Mouse (Mus musculus) hindbrain, embryonic 11.5 days (tissue): ENCODE measurements at regions not wholly inside any gene's neighbourhood (a gene's known extent, or its start where the extent isn't known, plus 50 kb on each side); places are given as distances from the start of the nearest gene placed in this dataset.
"Not testable (repeated sequence)": the region's sequence is repeated elsewhere in the genome, so short reads cannot be mapped to it uniquely, and the experiment has no call there.

Experiments
- ATAC-seq: fragments of 200-750 bp; cut with Nextera tagmentation; 2 replicates; pipeline ENCODE4 v1.8.0; 2017; ENCODE audit warnings: mild to moderate bottlenecking, moderate TSS enrichment, moderate library complexity; ENCODE audit not compliant: low FRiP score
- DNase-seq: peaks from one replicate; pipeline ENCODE4 v3.0.0-alpha.2; 2015; ENCODE audit warnings: low spot score
- H3K27ac ChIP-seq: fragments of 300-500 bp; sonication (generic); 2 replicates; pipeline ENCODE4 v1.5.1; 2014; ENCODE audit warnings: mild to moderate bottlenecking, low read depth, low read length
- H3K27me3 ChIP-seq: fragments of 300-500 bp; sonication (generic); 2 replicates; pipeline ENCODE4 v1.6.1; 2014; ENCODE audit warnings: mild to moderate bottlenecking, low read length, moderate library complexity, mixed read lengths; ENCODE audit not compliant: control insufficient read depth, insufficient read depth
- H3K36me3 ChIP-seq: fragments of 300-500 bp; sonication (generic); 2 replicates; pipeline ENCODE4 v1.6.1; 2014; ENCODE audit warnings: mild to moderate bottlenecking, low read length, moderate library complexity, mixed read lengths; ENCODE audit not compliant: control insufficient read depth, insufficient read depth
- H3K4me1 ChIP-seq: fragments of 300-500 bp; sonication (generic); replicated peaks from 2 replicates; pipeline ENCODE4 v1.6.1; 2014; ENCODE audit warnings: low read length, mixed read lengths; ENCODE audit not compliant: control insufficient read depth, insufficient read depth
- H3K4me2 ChIP-seq: fragments of 300-500 bp; sonication (generic); replicated peaks from 2 replicates; pipeline ENCODE4 v1.6.1; 2014; ENCODE audit warnings: mild to moderate bottlenecking, low read depth, low read length
- H3K4me3 ChIP-seq: fragments of 300-500 bp; sonication (generic); 2 replicates; pipeline ENCODE4 v1.5.1; 2014; ENCODE audit warnings: low read depth, low read length
- H3K9ac ChIP-seq: fragments of 300-500 bp; sonication (generic); 2 replicates; pipeline ENCODE4 v1.6.1; 2014; ENCODE audit warnings: low read depth, low read length
- H3K9me3 ChIP-seq: fragments of 300-500 bp; sonication (generic); 2 replicates; pipeline ENCODE4 v1.6.1; 2016; ENCODE audit warnings: low read length; ENCODE audit not compliant: control insufficient read depth
- WGBS: fragments of 180-500 bp; shearing (Covaris S2); extraction: QIAGEN DNeasy Blood & Tissue Kit; methylation state at CpG from one replicate; pipeline ENCODE4 v1.1.7; 2014; 5-methylcytosine and 5-hydroxymethylcytosine counted together

DNA sequence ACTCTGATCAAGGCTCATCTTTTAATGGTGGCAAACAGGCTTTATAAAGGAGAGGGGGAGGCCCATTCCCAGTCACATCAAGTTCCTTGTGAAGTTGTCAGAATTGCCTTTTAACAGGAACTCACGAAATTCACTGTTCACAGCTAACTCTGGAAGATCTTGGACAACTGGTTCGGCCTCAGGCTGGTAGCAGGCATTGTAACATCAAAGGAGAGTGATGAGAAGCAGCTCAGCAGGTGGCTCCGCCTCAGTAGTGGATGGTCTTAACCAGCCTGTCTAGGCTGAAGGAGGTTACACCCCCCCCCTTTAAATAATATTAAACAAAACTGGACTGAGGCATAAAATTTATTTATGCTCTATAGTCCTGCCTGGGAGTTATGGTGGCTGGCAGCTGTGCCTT, 113.0 kb upstream of the Tac1 start:
- no peak overlapping the region for H3K4me3 ChIP-seq
- no peak for ATAC-seq
- H3K4me2 ChIP-seq: no peak overlapping the region
- H3K27ac ChIP-seq: no peak overlapping the region
- H3K9me3 ChIP-seq: no peaks in the 10 kb centered on the region
- no peaks in the 10 kb centered on the region for H3K36me3 ChIP-seq
- no peaks in the 10 kb centered on the region for H3K27me3 ChIP-seq
- no peaks in the 10 kb centered on the region for H3K4me1 ChIP-seq
- no peak for DNase-seq
- no peak overlapping the region for H3K9ac ChIP-seq
- WGBS: 35% methylated on average over 3 of the region's 3 CpGs

DNA sequence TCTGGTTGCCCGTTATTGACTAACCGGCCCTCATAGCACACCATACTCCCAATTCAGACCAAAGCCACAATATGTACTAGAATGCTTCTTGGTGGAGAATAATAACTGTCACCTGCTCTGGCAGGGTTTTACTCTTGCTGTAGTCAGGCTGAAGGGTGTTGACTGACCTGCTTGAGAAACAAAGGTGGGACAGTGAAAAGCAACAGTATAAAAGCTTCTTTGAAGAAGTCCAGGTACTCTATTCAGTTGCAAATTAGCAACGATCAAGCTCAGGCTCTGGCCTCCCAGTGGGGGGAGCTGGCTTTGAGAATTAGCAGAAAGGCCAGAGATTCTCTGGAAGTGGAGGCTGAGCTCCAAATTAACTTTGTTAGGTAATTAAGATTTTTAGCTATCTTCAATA, 112.4 kb upstream of the Tac1 start:
- not testable (repeated sequence) for H3K27ac ChIP-seq, H3K9ac ChIP-seq, H3K4me1 ChIP-seq, DNase-seq, H3K36me3 ChIP-seq, H3K27me3 ChIP-seq, H3K9me3 ChIP-seq, ATAC-seq, H3K4me3 ChIP-seq, H3K4me2 ChIP-seq
- 65% methylated on average over 3 of the region's 3 CpGs for WGBS

DNA sequence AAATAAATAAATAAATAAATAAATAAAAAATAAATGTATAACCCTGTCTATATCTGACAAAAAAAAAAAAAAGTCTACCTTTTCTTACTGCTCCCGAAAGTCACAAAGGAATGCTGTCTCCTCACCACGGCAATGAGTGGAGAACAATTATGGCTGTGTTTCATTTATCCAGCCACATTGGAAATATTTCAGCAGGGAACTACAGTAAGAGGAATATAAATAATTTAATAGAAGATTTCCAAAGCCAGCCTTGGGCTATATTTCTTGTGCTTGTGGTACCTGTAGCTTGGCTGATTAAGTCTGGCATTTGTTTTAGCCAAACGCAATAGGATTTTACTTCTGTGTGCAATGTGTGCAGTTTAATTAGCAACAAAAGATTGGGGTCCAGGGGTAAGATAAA, 98.8 kb upstream of the Tac1 start:
- no peaks in the 10 kb centered on the region for H3K4me1 ChIP-seq
- no peaks in the 10 kb centered on the region for H3K9me3 ChIP-seq
- DNase-seq (no peak), ATAC-seq (no peak)
- WGBS: 88% methylated on average over 3 of the region's 3 CpGs
- H3K4me3 ChIP-seq: no peak overlapping the region
- H3K27me3 ChIP-seq: no peaks in the 10 kb centered on the region
- H3K36me3 ChIP-seq: no peaks in the 10 kb centered on the region
- H3K4me2 ChIP-seq: no peak overlapping the region
- no peak overlapping the region for H3K27ac ChIP-seq
- H3K9ac ChIP-seq: no peak overlapping the region

DNA sequence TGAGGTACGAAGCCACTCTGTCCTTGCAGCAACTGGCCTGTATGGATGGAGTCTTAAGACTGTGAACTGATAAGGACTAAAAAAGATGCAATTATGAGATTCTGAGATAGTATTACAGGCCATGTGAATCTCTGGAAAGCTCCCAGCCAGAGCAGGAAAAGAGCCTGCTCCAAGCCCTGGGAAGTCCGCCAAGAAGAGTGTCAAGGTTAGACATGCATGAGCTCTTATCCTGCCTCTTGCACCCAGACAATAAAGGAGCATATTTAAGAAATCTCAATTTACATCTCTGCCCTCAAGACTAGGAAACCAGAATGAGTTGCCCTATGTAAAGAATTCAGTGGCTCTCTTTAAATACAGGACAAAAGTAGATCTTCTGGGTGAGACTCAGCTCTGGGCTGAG, 90.8 kb upstream of the Tac1 start:
- WGBS: 96% methylated on average over 2 of the region's 2 CpGs
- Histone ChIP-seq H3K27ac (no peak overlapping the region), H3K4me1 (no peaks in the 10 kb centered on the region), H3K9me3 (no peaks in the 10 kb centered on the region), H3K27me3 (no peaks in the 10 kb centered on the region), H3K4me3 (no peak overlapping the region), H3K36me3 (no peaks in the 10 kb centered on the region), H3K9ac (no peak overlapping the region), H3K4me2 (no peak overlapping the region)
- ATAC-seq (no peak), DNase-seq (no peak)

DNA sequence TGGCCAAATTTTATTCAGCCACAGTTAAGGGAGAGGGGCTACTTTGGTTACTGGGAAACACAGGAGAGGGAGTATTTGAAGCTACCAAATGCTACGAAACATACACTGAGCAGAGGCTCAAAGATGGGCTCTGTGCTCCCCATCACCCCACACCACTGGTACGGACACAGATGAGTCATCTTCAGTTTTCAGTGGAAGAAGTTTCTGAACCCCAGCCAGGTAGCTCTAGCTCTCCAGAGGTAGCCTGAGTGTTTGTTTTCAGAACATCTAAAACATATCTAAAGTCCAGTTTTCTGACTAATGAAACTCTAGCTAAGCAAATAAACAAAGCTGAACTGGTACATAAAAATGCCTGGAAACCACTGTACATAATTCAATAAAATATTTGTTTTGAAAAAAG, 90.3 kb upstream of the Tac1 start:
- ATAC-seq: no peak
- no peaks in the 10 kb centered on the region for H3K36me3 ChIP-seq
- H3K4me1 ChIP-seq: no peaks in the 10 kb centered on the region
- 86% methylated on average over 2 of the region's 2 CpGs for WGBS
- H3K9ac ChIP-seq: no peak overlapping the region
- H3K27me3 ChIP-seq: no peaks in the 10 kb centered on the region
- H3K4me3 ChIP-seq: no peak overlapping the region
- no peaks in the 10 kb centered on the region for H3K9me3 ChIP-seq
- H3K27ac ChIP-seq: no peak overlapping the region
- no peak overlapping the region for H3K4me2 ChIP-seq
- DNase-seq: no peak

DNA sequence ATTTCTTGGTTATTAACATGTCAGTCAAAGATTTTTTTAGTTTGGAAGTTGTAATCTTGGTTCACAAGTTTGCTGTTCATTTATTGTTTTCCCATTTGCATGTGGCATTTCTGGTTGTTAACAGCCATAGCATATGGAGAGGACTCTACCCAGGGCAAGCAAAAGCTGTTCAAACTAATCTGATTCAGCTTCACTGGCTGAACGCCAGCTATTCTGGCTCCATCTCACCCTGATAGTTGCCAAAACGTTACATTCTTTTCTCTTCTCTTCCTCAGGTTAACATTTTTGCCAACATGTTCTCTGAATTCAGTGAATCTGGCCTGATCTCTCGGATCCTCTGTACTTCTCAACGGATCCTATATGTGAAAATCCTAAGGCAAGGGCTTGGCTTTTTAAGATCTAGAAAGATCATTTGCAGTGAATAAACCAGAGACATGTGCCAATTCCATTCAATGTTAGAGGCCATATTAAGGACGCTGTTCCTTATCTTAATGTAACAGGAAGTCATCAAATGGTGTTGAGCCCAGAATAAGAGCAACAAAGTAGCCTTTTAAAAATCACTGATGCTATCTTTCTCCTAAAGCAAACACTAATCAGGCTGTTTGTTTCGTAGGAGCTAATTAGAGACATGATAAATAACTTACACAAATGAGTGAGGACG, 82.2 kb upstream of the Tac1 start:
- 79% methylated on average over 7 of the region's 7 CpGs for WGBS
- H3K27ac ChIP-seq: no peak overlapping the region
- H3K9ac ChIP-seq: no peak overlapping the region
- ATAC-seq: no peak
- no peaks in the 10 kb centered on the region for H3K9me3 ChIP-seq
- H3K36me3 ChIP-seq: no peaks in the 10 kb centered on the region
- no peak overlapping the region for H3K4me2 ChIP-seq
- H3K4me1 ChIP-seq: no peaks in the 10 kb centered on the region
- DNase-seq: no peak
- H3K4me3 ChIP-seq: no peak overlapping the region
- no peaks in the 10 kb centered on the region for H3K27me3 ChIP-seq

DNA sequence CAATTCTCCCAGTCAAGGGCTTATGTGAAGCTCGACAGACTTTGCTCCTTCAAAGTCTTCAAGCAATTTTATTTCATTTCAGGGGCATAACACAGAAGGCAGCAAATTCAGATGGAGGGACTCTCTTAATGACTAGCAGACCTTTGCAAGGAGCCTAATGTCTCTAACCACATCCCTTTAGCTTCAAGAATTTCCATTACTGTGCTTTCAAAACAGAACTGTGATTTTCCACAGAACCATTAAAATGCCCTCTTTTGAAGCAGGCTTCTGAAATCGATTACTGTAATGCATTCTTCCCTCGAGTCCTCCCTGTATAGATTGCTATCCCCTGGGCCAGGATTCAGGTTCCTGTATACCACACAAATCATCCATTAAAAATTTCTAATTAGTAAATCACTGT, 80.9 kb upstream of the Tac1 start:
- Histone ChIP-seq H3K4me3 (no peak overlapping the region), H3K4me1 (no peaks in the 10 kb centered on the region), H3K9me3 (no peaks in the 10 kb centered on the region), H3K27ac (no peak overlapping the region), H3K4me2 (no peak overlapping the region), H3K9ac (no peak overlapping the region), H3K27me3 (no peaks in the 10 kb centered on the region), H3K36me3 (no peaks in the 10 kb centered on the region)
- DNase-seq (no peak), ATAC-seq (no peak)
- WGBS: 71% methylated on average over 3 of the region's 3 CpGs

DNA sequence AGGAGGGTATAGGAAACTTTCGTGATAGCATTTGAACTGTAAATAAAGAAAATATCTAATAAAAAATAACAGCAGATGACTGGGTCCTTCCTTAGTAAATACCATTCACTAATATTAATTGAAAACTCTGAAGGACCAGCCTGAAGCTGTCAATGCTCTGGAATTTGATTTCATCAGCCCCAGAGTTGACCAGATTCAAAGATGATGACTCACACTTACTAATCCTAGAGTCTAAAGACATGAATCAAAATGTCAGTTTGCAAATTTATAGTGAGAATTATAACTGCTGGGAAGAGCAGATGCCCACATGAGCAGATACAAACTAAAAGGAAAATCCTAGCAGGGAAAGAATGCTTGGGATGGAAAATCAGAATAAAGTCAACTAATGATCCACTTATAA, 77.8 kb upstream of the Tac1 start:
- DNase-seq: no peak
- 94% methylated on average over 1 of the region's 1 CpGs for WGBS

DNA sequence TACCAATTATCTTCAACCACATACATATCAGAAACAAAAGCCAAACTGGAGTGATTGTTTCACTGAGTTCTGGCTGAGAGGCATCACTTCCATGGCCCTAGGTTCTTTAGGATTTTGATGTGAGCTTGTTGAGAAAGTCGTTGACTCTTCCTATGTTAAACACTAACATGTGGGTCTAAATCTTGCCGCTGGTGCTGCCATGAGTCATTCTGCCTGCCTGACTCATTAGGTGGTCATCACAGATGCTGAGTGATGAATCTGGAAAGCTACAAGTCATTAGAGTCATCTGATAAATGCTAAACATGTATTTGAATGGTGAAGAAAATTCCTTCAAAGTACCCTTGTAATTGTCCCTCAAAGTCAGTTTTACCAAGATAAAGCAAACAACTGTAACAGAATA, 60.4 kb upstream of the Tac1 start:
- Histone ChIP-seq H3K36me3 (no peaks in the 10 kb centered on the region), H3K27me3 (no peaks in the 10 kb centered on the region), H3K27ac (no peak overlapping the region), H3K9me3 (no peaks in the 10 kb centered on the region), H3K4me3 (no peak overlapping the region), H3K9ac (no peak overlapping the region), H3K4me2 (no peak overlapping the region), H3K4me1 (no peaks in the 10 kb centered on the region)
- DNase-seq: no peak
- whole genome bisulfite sequencing: 77% methylated on average over 2 of the region's 2 CpGs
- ATAC-seq: no peak

More for the DNA sequence above, 77.8 kb upstream of the Tac1 start:
- H3K4me3 ChIP-seq: no peak overlapping the region
- no peaks in the 10 kb centered on the region for H3K36me3 ChIP-seq
- no peaks in the 10 kb centered on the region for H3K27me3 ChIP-seq
- H3K4me1 ChIP-seq: no peaks in the 10 kb centered on the region
- no peak overlapping the region for H3K4me2 ChIP-seq
- no peak overlapping the region for H3K9ac ChIP-seq
- H3K9me3 ChIP-seq: no peaks in the 10 kb centered on the region
- H3K27ac ChIP-seq: no peak overlapping the region
- ATAC-seq: no peak
